Mouse (Mus musculus) retina, postnatal 7 days (tissue): ENCODE results near the gene Map1b.

Experiments
- DNase-seq: peaks from one replicate; pipeline ENCODE4 v3.0.0-alpha.2; 2012; ENCODE audit warnings: low read depth, low spot score

Map1b gene

DNA sequence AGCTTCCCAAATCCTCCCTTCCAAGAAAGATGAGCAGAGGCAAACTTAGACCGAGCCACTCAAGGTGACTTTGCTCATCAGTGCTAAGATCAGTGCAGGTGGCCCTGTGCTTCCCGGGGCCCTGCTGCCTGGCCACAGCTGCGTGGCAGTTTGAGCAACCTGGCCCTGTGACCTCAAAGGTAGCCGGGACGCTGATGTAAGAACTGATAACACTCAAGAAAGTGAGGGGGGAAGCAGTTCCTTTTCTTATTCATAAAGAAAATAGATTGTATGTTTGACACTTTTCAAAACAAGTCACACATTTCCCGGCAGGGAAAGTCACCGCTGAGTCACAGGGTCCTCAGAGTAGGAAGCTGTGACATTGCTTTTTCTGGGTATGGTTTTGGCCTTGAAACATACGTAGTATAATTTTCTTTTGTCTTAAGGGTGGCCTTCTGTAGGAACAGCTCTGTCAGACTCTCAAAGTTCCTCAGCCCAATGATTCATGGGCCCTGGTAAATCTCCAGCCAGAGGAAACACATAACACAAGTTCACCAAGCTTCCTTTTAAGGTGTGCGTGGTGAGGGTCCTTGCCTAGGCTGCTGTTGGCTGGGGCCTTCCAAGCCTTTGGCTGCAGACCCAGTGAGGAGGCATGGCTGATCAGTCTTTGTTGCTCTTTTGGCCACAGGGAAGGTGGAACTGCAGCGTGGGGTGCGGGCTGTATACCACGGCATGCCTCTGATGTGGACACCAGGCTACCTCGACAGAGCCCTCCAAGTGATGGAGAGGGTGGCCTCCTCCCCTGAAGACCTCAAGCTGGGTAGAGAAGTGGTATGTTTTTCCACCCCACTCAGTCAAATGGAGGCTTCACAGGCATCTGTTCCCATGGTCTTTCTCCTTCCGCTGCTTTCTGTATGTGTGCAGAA, 105.5 kb downstream of the Map1b start:
- DNase-seq: no peak

DNA sequence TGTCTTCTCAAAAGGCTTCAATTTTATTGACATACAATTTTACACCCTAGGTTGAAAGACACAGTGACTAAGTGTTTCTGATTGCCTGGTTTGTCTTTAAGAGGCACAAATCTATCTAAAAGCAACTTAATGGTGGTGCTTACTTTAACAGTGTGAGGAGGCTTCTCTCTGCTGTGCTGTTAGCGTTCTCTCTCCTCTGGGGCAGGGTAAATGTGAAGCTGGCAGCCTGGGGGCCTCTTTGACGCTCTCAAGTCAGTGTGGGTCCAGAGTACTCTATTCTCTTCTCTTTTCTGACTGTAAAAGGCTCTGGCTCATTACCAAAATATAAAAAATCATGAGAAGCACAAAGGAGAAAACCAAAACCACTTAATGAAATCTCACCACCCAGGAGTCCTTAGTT, 107.1 kb downstream of the Map1b start:
- no peak for DNase-seq

- no peak for DNase-seq
Measured at GRCm38 (mm10) chr13:99399373-99399772, 117.0 kb downstream of the Map1b start.

DNA sequence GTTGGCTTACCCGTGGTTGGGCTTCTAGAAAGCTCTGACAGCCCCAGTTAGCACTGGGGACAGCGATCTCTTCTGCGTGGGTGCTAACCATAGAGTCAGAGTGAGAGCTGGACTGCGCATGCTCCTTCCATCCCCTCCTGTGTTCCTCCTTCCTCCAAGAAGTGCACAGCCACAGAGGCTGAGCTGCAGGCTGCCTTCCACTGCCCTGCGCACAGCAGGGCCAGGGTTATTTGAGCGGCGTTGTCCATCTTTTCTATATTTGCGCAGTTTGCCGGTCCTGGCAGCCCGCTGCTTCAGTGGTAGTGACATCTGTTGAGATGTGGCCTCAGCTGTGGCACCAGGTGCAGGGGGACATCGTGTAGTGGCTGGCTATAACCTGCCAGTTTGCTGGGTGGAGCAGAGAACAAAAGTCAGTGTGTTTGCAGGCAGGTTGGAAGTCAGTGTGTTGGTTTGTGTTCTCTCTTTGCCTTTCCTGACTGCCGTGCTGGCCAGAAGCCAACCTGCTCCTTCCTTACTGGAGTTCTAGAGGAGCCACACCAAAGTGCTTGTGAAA, 118.1 kb downstream of the Map1b start:
- no peak for DNase-seq

DNA sequence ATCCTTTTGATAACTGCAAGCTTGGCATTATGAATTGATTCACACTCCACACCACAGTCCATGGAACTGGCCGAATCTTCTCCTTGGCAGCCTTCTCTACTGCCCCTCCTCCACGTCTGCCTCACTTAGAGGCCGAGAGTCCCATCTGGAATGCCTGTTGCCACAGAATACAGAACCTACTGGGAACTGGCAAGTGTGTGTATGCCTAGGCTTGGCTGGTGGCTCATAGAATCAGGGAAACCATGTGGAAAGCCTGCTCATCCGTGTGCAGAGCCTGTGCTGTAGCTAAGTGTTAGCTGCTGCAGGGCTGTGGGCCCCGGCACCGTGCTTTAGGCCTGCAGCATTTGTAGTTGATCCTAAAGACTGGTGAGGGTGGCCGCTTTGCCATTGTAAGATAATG, 119.1 kb downstream of the Map1b start:
- no peak for DNase-seq

- no peak for DNase-seq
Measured at GRCm38 (mm10) chr13:99395531-99395930, 120.8 kb downstream of the Map1b start.

GRCm38 (mm10) chr13:99394694-99395093, 121.6 kb downstream of the Map1b start:
- DNase-seq: no peak

DNA sequence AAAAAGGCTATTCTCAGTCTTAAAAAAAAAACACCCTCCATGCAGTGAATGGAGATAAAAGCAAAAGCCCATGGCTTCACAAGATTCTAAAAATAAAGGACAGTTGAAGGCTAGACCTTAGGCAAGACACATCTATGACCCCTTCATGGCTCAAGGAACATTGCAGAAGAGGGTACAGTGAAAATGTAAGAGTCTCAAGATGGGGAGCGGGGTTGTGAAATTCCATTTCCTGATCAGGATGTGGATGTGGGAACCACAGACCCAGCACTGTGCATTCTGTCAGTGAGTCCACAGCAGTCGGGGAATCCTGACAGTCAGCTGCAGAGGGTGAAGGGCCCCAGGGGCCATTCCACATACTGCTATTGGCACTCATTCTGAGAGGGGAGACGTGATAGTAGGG, 123.2 kb downstream of the Map1b start:
- DNase-seq: no peak

DNA sequence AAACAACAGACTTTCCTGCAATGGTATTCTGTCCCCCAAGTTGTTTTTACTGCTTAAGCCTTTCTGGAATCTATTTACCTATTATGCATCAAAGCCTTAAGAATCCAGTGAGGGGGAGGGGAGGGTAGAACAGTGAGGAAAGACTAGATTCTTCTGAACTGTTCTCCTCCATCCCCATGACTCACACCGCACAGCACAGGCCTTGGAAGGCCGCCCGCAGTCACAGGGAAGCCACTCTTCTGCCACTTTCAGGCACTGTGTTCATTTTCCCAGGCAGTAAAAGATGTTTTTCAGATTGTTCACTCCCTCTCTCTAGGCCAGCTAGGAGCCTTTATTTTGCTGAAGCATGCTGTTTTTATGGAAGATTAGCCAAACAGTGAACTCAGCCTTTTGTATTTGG, 124.9 kb downstream of the Map1b start:
- DNase-seq: no peak

GRCm38 (mm10) chr13:99387901-99388811, 128.2 kb downstream of the Map1b start:
- no peak for DNase-seq

GRCm38 (mm10) chr13:99386341-99386740, 130.0 kb downstream of the Map1b start:
- DNase-seq: no peak

DNA sequence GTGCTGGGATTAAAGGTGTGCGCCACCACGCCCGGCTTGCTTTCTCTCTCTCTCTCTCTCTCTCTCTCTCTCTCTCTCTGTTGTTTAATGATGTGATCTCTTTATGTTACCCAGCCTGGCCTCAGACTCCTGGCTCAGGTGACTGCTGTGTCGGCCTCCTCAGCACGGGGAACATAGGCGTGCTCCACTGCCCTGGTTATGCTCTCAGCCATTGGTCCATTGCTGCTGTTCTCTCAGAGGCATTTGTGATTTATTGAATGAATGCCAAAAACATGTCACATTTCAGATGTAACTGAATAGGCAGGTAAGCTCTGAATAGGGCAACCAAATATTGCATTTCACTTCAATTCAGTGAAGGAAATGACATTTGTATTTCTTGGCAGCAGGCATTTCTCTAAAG, 130.4 kb downstream of the Map1b start:
- DNase-seq: no peak

GRCm38 (mm10) chr13:99384555-99385203, 131.7 kb downstream of the Map1b start:
- DNase-seq: no peak

DNA sequence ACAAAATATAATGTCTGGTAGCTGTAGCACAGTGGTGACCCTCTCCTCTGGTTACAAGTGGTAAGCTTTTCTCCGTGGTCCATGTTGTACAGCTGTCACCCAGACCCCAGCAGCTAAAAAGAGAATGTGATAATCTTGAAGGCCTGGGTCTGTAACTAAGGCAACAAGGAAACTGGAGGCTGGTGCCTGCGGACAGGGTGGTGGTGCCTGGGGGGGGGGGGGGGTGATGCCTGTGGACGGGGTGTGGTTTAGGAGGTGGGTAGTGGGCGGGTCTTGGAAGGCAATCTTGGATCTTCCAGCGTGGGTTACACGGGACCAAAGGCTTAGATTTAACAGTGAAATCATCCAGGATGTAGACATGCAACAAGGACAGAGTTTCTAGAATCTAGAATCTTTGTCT, 134.0 kb downstream of the Map1b start:
- no peak for DNase-seq

GRCm38 (mm10) chr13:99378223-99378622, 138.1 kb downstream of the Map1b start:
- DNase-seq: no peak

GRCm38 (mm10) chr13:99377055-99377454, 139.3 kb downstream of the Map1b start:
- no peak for DNase-seq

GRCm38 (mm10) chr13:99375550-99375949, 140.8 kb downstream of the Map1b start:
- DNase-seq: peak; percentile 73

- DNase-seq: no peak
Measured at GRCm38 (mm10) chr13:99374191-99374590, 142.1 kb downstream of the Map1b start.

DNA sequence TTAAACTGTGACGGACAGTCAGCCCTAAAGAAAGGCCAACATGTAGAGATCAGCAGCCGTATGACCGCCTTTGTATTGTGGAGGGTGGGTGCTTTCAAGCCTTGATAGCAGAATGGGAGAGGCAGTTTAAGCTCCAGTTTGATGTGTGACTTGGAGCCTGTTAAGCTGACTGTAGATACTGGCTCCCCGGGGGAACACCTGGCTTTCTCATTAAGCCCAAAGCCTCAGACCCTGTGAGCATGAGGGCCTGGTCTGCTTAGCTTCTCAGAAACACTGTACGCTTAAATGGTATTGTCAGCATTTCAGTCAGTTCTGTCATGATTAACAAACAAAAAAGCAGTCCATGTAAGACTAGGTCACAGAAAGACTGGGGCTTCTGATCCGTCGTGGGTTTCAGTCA, 142.7 kb downstream of the Map1b start:
- DNase-seq: no peak
